Mouse (Mus musculus) heart, adult 2 months (tissue): ENCODE data around the gene Ebna1bp2.

Experiments used
- CTCF ChIP-seq: fragments of 200-600 bp; IDR thresholded peaks from 2 replicates; pipeline ENCODE4 v1.8.1; 2022; ENCODE audit warnings: antibody characterized with exemption, mild to moderate bottlenecking, moderate library complexity
- EP300 ChIP-seq: fragments of 200-500 bp; IDR thresholded peaks from 2 replicates; pipeline ENCODE4 v1.6.1; 2011; ENCODE audit warnings: low read depth, low read length, control low read depth; ENCODE audit not compliant: insufficient read depth
- POLR2A ChIP-seq: fragments of 200-500 bp; IDR thresholded peaks from 2 replicates; pipeline ENCODE4 v1.6.1; 2011; ENCODE audit warnings: mild to moderate bottlenecking, low read depth, low read length, control low read depth; ENCODE audit not compliant: insufficient read depth

- TF ChIP-seq POLR2A (no peak), EP300 (no peak), CTCF (peak; percentile 92)
Observed at GRCm38 (mm10) chr4:118576097-118576496, 44.5 kb upstream of the Ebna1bp2 start.
